Mouse (Mus musculus): ENCODE results near the gene Plekhh2.

DNA sequence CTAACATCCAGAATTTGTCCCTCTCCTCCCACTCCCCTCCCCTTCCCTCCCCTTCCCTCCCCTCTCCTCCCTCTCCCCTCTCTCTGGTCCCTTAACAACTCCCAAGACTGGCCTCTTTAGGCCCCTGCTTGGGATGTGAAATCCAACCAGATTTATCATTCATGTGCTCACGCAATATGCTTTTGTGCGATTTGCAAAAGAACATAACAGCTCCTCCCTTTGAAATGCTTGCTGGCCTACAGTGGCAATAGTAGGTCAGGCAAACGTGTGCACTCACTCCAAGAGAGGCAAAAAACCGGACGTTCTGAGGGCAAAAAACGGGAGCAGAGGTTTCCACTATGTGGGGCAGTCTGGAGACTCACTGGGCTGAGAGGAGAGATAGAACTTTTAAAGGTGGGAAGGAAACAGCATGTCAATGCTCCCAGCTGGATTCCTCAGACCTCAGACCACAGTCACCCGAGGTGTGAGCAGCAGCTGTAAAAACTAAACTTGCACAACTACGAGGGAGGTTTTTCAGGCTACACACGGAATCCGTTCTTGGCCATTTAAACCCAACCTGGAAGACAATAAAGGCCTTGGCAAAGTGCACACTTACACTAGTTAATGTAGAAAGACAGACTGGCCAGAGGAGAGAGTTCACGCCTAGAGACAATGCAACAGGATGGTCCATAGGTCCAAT, 595 bp upstream of the Plekhh2 start:
- TF ChIP-seq CTCF (IDR thresholded peaks at IDR 0.05; ENCODE audit: insufficient read depth, low read length) (no peak), POLR2A (IDR thresholded peaks at IDR 0.05; ENCODE audit: borderline replicate concordance, extremely low read depth, low read depth, low read length) (no peak)

Data from lung, adult 2 months (tissue).